In genomic region chr16:23416261-23416656, GRCm38 (mm10) we compare ENCODE assay signal across 8 mouse cellular contexts. TPM values are rescaled to one million over a fixed set of nuclear protein-coding genes. Genes with fewer than 3 reads are reported as not detected.
DNase-seq lines count a peak whose midpoint lies in the region; ATAC-seq lines count a peak whose summit lies in the region.

No protein-coding gene starts in this region.

- H3K27me3 ChIP-seq in heart, embryonic 15.5 days: no peaks in the 10 kb centered on the region

- DNase-seq in testis, postnatal 10 days (ENCODE audit: low spot score): peak; percentile 53
- DNase-seq in testis, postnatal 14 days (ENCODE audit: low spot score): no peak
- peak; percentile 68 for DNase-seq in kidney, postnatal 10 days
- DNase-seq in lung, postnatal 4 days: peak; percentile 50 to 71
- DNase-seq in urinary bladder, adult 18-20 months (ENCODE audit: low spot score in 2 of 2): no peak
- DNase-seq in frontal cortex, adult 2 months (ENCODE audit: extremely low spot score in 1 of 2, low spot score in 1 of 2): no peak
- no peak for DNase-seq in frontal cortex, postnatal 25 days (ENCODE audit: low spot score in 2 of 2)

- peak overlapping the region; percentile 51 for H3K4me2 ChIP-seq in heart, embryonic 15.5 days

- peak overlapping the region; percentile 26 for H3K4me3 ChIP-seq in heart, embryonic 15.5 days

- no peak overlapping the region for H3K27ac ChIP-seq in heart, embryonic 15.5 days

- peak; percentile 75; the same call in 1 of the 2 replicates for ATAC-seq in heart, embryonic 15.5 days (replicated peaks; ENCODE audit: insufficient number of reproducible peaks, insufficient read depth, low FRiP score, low read depth)

- H3K36me3 ChIP-seq in heart, embryonic 15.5 days: no peaks in the 10 kb centered on the region

- H3K4me1 ChIP-seq in heart, embryonic 15.5 days (replicated peaks): peaks cover 9% of the 10 kb centered on the region; the same call in 1 of the 2 replicates

- H3K9me3 ChIP-seq in heart, embryonic 15.5 days (replicated peaks): no peaks in the 10 kb centered on the region

- peak overlapping the region; percentile 28; the same call in 1 of the 2 replicates for H3K9ac ChIP-seq in heart, embryonic 15.5 days

- 25% methylated on average over 10 of the region's 10 CpGs for WGBS in heart, embryonic 15.5 days

RNA-seq across cellular contexts. Expression of gene Rtp1, which starts 12.7 kb away (rescaled TPM):
- polyA plus RNA-seq in heart, embryonic 15.5 days (2015; fragmentation: Nextera tagmentation; extraction: Ambion mirVana): not detected in 2 replicates
- 0.30 and 0.59 TPM in 2 replicates for polyA plus RNA-seq in frontal cortex, adult 2 months (2012; rRNA removed)

Comparison
In these comparisons a context has a peak if more than half of its experiments do, and no peak if none do; other contexts are left out.
1. DNase-seq: peak in testis, postnatal 10 days (single experiment), kidney, postnatal 10 days (single experiment) and lung, postnatal 4 days (2 of 2); none in testis, postnatal 14 days (single experiment), urinary bladder, adult 18-20 months (0 of 2), frontal cortex, adult 2 months (0 of 2) and frontal cortex, postnatal 25 days (0 of 2).